8 mouse cellular contexts compared by ENCODE assay signal in the genomic region with DNA sequence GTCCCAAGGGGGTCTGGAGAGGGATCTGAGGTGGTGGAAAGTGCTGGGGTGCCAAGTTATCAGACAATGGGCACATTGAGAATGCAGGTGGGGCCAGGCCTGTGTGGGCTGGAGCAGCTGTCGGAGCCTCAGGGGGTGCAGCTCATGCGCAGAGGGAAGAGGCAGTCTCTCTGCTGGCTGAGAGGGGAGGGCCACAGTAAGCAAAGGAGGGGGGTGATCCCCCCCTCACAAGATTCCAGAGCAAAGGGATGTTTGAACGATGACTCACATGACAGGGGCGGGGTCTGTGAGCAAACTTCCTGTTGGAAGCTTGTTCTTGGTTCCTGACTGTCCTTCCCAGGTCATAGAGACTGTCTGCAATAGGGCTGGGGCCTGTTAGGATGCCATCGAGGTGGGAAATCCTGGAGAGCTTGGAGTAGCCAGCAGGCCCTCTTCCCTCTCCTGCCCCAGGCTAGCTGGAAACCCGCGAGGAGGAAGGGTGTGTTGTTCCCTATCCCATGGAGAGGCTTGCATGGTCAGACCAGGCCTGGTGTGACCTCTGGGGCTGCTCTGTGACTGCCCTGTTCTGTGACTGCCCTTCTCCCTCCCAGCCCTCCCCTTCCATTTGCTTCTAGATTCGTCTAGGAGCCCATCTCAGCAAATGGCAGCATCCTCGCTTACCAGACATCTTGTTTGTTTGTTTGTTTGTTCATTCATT. TPM values are rescaled to one million over a fixed set of nuclear protein-coding genes. Genes with fewer than 3 reads are reported as not detected.
DNase-seq lines count a peak whose midpoint lies in the region; ATAC-seq and TF ChIP-seq lines count a peak whose summit lies in the region.

No protein-coding gene starts in this region.

- no peak overlapping the region for H3K4me3 ChIP-seq in embryonic facial prominence, embryonic 13.5 days
- H3K4me3 ChIP-seq in liver, embryonic 11.5 days (ENCODE audit: low read depth, low read length) = no peak overlapping the region
- no peak overlapping the region for H3K4me3 ChIP-seq in stomach, embryonic 16.5 days (replicated peaks; ENCODE audit: low read length)
- H3K4me3 ChIP-seq in left cerebral cortex, adult 2 months = no peak overlapping the region

- peak; percentile 61 for ATAC-seq in embryonic facial prominence, embryonic 13.5 days (ENCODE audit: insufficient number of reproducible peaks, insufficient read depth, low FRiP score, low TSS enrichment, low read depth)
- ATAC-seq in liver, embryonic 11.5 days (replicated peaks; ENCODE audit: low FRiP score) = peak; percentile 65; the same call in 1 of the 2 replicates
- ATAC-seq in stomach, embryonic 16.5 days (ENCODE audit: insufficient read depth, low FRiP score) = peak; percentile 79

- peak overlapping the region; percentile 62; the same call in 1 of the 2 replicates for H3K27ac ChIP-seq in embryonic facial prominence, embryonic 13.5 days
- peak overlapping the region; percentile 53 for H3K27ac ChIP-seq in liver, embryonic 11.5 days (ENCODE audit: low read depth, low read length)
- peak overlapping the region; percentile 85 for H3K27ac ChIP-seq in stomach, embryonic 16.5 days (ENCODE audit: low read length)
- H3K27ac ChIP-seq in left cerebral cortex, adult 2 months = no peak overlapping the region

- DNase-seq in retina, postnatal 1 day = peak; percentile 95
- no peak for DNase-seq in retina, embryonic 14.5 days (ENCODE audit: low spot score)
- DNase-seq in heart, postnatal 4 days = peak; percentile 75
- no peak for DNase-seq in liver, embryonic 11.5 days (ENCODE audit: low spot score)
- DNase-seq in left cerebral cortex, adult 2 months (ENCODE audit: extremely low spot score in 1 of 2, low spot score in 2 of 2) = no peak
- no peak for DNase-seq in layer of hippocampus, adult 9-10 months (ENCODE audit: low spot score)

- H3K4me1 ChIP-seq in embryonic facial prominence, embryonic 13.5 days = peaks cover 35% of the 10 kb centered on the region
- H3K4me1 ChIP-seq in liver, embryonic 11.5 days (replicated peaks; ENCODE audit: control insufficient read depth, insufficient read depth, low read length) = no peaks in the 10 kb centered on the region
- H3K4me1 ChIP-seq in stomach, embryonic 16.5 days (ENCODE audit: control insufficient read depth, insufficient read depth, low read length) = peaks cover 27% of the 10 kb centered on the region

- no peaks in the 10 kb centered on the region for H3K27me3 ChIP-seq in embryonic facial prominence, embryonic 13.5 days
- 0 out of 2 replicates have a peak, but pooled peaks cover 2% of the 10 kb centered on the region for H3K27me3 ChIP-seq in liver, embryonic 11.5 days (replicated peaks; ENCODE audit: control insufficient read depth, insufficient read depth, low read length)
- no peaks in the 10 kb centered on the region for H3K27me3 ChIP-seq in stomach, embryonic 16.5 days (ENCODE audit: control insufficient read depth, insufficient read depth, low read length)

- H3K9ac ChIP-seq in embryonic facial prominence, embryonic 13.5 days = no peak overlapping the region; the same call in 1 of the 2 replicates
- no peak overlapping the region for H3K9ac ChIP-seq in liver, embryonic 11.5 days (ENCODE audit: low read depth, low read length)
- H3K9ac ChIP-seq in stomach, embryonic 16.5 days (ENCODE audit: low read length) = peak overlapping the region; percentile 37; the same call in 1 of the 2 replicates

- TF ChIP-seq CTCF in left cerebral cortex, adult 2 months (IDR thresholded peaks at IDR 0.05) = no peak

- intact Hi-C loops in left cerebral cortex, adult 2 months (cut with DNase I) = loop anchor here (10.0 kb wide), 1 partner anchor 255 kb away; no protein-coding TSS in a partner anchor

- 27% methylated on average over 9 of the region's 9 CpGs for WGBS in embryonic facial prominence, embryonic 13.5 days
- 36% methylated on average over 9 of the region's 9 CpGs for WGBS in liver, embryonic 11.5 days
- WGBS in stomach, embryonic 16.5 days = 42% methylated on average over 9 of the region's 9 CpGs

- no peaks in the 10 kb centered on the region for H3K9me3 ChIP-seq in embryonic facial prominence, embryonic 13.5 days
- no peaks in the 10 kb centered on the region for H3K9me3 ChIP-seq in liver, embryonic 11.5 days (ENCODE audit: control insufficient read depth, low read length)
- no peaks in the 10 kb centered on the region for H3K9me3 ChIP-seq in stomach, embryonic 16.5 days (replicated peaks; ENCODE audit: control insufficient read depth, low read length)

- no peak overlapping the region for H3K4me2 ChIP-seq in embryonic facial prominence, embryonic 13.5 days
- H3K4me2 ChIP-seq in liver, embryonic 11.5 days = no peak overlapping the region
- H3K4me2 ChIP-seq in stomach, embryonic 16.5 days (ENCODE audit: low read depth, low read length) = peak overlapping the region; percentile 33; the same call in 1 of the 2 replicates

- no peaks in the 10 kb centered on the region for H3K36me3 ChIP-seq in embryonic facial prominence, embryonic 13.5 days
- H3K36me3 ChIP-seq in liver, embryonic 11.5 days (ENCODE audit: control insufficient read depth, insufficient read depth, low read length) = no peaks in the 10 kb centered on the region
- no peaks in the 10 kb centered on the region for H3K36me3 ChIP-seq in stomach, embryonic 16.5 days (ENCODE audit: control insufficient read depth, insufficient read depth, low read length)

RNA-seq across cellular contexts. Expression of a gene that starts 16.5 kb away (rescaled TPM):
- 37.9 and 44.5 TPM in 2 replicates for polyA plus RNA-seq in embryonic facial prominence, embryonic 13.5 days (2015; fragmentation: Nextera tagmentation; extraction: Ambion mirVana)
- total RNA-seq in heart, postnatal 4 days (2021) = under 1 TPM; 0.10 to 0.23 TPM
- 11.0 and 11.8 TPM in 2 replicates for polyA plus RNA-seq in liver, embryonic 11.5 days (2014; fragmentation: Nextera tagmentation; extraction: Ambion mirVana)
- 215 and 267 TPM in 2 replicates for polyA plus RNA-seq in stomach, embryonic 16.5 days (2015; fragmentation: Nextera tagmentation; extraction: Ambion mirVana)
- 1 to 10 TPM; 1.3 to 2.2 TPM for total RNA-seq in left cerebral cortex, adult 2 months (2021)

RNA-seq across cellular contexts. Expression of a gene that starts 46.4 kb away (rescaled TPM):
- polyA plus RNA-seq in embryonic facial prominence, embryonic 13.5 days (2015; fragmentation: Nextera tagmentation; extraction: Ambion mirVana) = 9.8 and 34.6 TPM in 2 replicates
- 100 to 1,000 TPM; 125 to 128 TPM for total RNA-seq in heart, postnatal 4 days (2021)
- 11.9 and 15.4 TPM in 2 replicates for polyA plus RNA-seq in liver, embryonic 11.5 days (2014; fragmentation: Nextera tagmentation; extraction: Ambion mirVana)
- 13.4 and 26.5 TPM in 2 replicates for polyA plus RNA-seq in stomach, embryonic 16.5 days (2015; fragmentation: Nextera tagmentation; extraction: Ambion mirVana)
- 10 to 100 TPM; 76.6 to 90.7 TPM for total RNA-seq in left cerebral cortex, adult 2 months (2021)

Comparison
In these comparisons a context has a peak if more than half of its experiments do, and no peak if none do; other contexts are left out.
1. DNase-seq: peak in retina, postnatal 1 day (single experiment) and heart, postnatal 4 days (single experiment); none in retina, embryonic 14.5 days (single experiment), liver, embryonic 11.5 days (single experiment), left cerebral cortex, adult 2 months (0 of 2) and layer of hippocampus, adult 9-10 months (single experiment).
2. Peak in every context shown above with its lines, with median percentiles within 50 percentile points of each other: ATAC-seq.